Mouse (Mus musculus): ENCODE results near the gene Myo1a.

- no peak for TF ChIP-seq POLR2A (IDR thresholded peaks at IDR 0.05; ENCODE audit: borderline replicate concordance, extremely low read depth, low read depth, low read length)
- peak; percentile 51; the same call in 1 of the 2 replicates for TF ChIP-seq CTCF (IDR thresholded peaks at IDR 0.05; ENCODE audit: insufficient read depth, low read length)
Observed at GRCm38 (mm10) chr10:127734434-127734833, 29.5 kb downstream of the Myo1a start.

Measured in lung, adult 2 months (tissue).